Mouse (Mus musculus): ENCODE data around the gene Gm12887.

Gm12887 gene

GRCm38 (mm10) chr4:121622003-121622402 lies at the start of gene Gm12887:
TSS of gene Gm12887 (minus strand) at chr4:121622103.
- DNase-seq, result no peak

GRCm38 (mm10) chr4:121657040-121657439 lies 35.1 kb upstream of the Gm12887 start:
- no peak for DNase-seq

All from kidney, adult 18-20 months (tissue).